ENCODE assay signal across 25 mouse cellular contexts in the genomic region with DNA sequence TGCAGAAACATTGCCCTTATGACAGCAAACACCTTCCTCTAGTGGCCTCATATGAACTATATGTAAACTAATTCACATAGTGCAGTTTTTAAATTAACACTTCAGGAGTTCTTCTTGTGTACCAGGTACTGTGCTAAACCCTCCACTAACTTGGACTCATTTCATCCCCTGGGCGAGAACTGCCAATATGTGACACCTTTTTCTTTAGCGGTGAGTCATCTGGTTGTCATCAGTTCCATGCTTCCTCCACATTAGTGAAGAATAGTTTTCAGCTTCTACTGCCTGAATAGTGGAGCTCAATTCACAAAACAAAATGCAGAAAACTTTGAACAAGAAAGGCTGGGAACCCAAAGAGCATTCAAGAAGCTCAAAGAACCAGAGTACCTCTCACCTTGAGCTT.
"Had no signal": no experiment of that assay in that cellular context is flagged by ENCODE, and none has a peak within 500 bp of the region (broad histone marks: within the 10 kb centered on the region; RNA-seq: fewer than 3 reads in every experiment).

No protein-coding gene starts in this region.

- H3K27ac ChIP-seq: gastrocnemius, adult 2 months; heart, embryonic 10.5 days; hindbrain, embryonic 10.5 days; hindbrain, embryonic 12.5 days; hindbrain, embryonic 15.5 days; hindbrain, postnatal 0 days; kidney, embryonic 15.5 days; kidney, postnatal 0 days; left cerebral cortex, adult 2 months; limb, embryonic 10.5 days; limb, embryonic 12.5 days had no signal

- DNase-seq: gastrocnemius, adult 2 months; gastrocnemius, postnatal 10 days; gastrocnemius, postnatal 25 days; heart, adult 18-20 months; heart, postnatal 10 days; heart, postnatal 4 days; kidney, adult 11 months; kidney, adult 2 months; kidney, adult 9 months; kidney, postnatal 14 days; kidney, postnatal 36 days; liver had no signal

- H3K4me2 ChIP-seq: heart, embryonic 12.5 days; hindbrain, embryonic 12.5 days; hindbrain, embryonic 15.5 days; kidney, embryonic 15.5 days; limb, embryonic 12.5 days; liver, embryonic 11.5 days had no signal

- H3K9me3 ChIP-seq: heart, embryonic 10.5 days; heart, embryonic 12.5 days; hindbrain, embryonic 10.5 days; hindbrain, embryonic 12.5 days; hindbrain, embryonic 15.5 days; kidney, embryonic 15.5 days; limb, embryonic 10.5 days; limb, embryonic 12.5 days had no signal

- H3K4me1 ChIP-seq: heart, embryonic 10.5 days; heart, embryonic 12.5 days; hindbrain, embryonic 10.5 days; hindbrain, embryonic 12.5 days; hindbrain, embryonic 15.5 days; kidney, embryonic 15.5 days; limb, embryonic 10.5 days; limb, embryonic 12.5 days had no signal

- H3K4me3 ChIP-seq: gastrocnemius, adult 2 months; heart, embryonic 10.5 days; heart, embryonic 12.5 days; hindbrain, embryonic 10.5 days; hindbrain, embryonic 12.5 days; hindbrain, embryonic 15.5 days; kidney, embryonic 15.5 days; left cerebral cortex, adult 2 months; limb, embryonic 10.5 days; limb, embryonic 12.5 days had no signal

- H3K9ac ChIP-seq: heart, embryonic 12.5 days; hindbrain, embryonic 12.5 days; hindbrain, embryonic 15.5 days; kidney, embryonic 15.5 days; limb, embryonic 12.5 days had no signal

- ATAC-seq: hindbrain, postnatal 0 days; intestine, embryonic 16.5 days had no signal

- H3K36me3 ChIP-seq: heart, embryonic 10.5 days; heart, embryonic 12.5 days; hindbrain, embryonic 10.5 days; hindbrain, embryonic 12.5 days; hindbrain, embryonic 15.5 days; kidney, embryonic 15.5 days; limb, embryonic 10.5 days; limb, embryonic 12.5 days had no signal

- H3K27me3 ChIP-seq: heart, embryonic 12.5 days; hindbrain, embryonic 12.5 days; hindbrain, embryonic 15.5 days; kidney, embryonic 15.5 days; limb, embryonic 12.5 days had no signal
